Mouse (Mus musculus): ENCODE measurements around the gene Eddm3b. TPM values are rescaled to one million over a fixed set of nuclear protein-coding genes. Genes with fewer than 3 reads are reported as not detected.

The Eddm3b gene
- not detected in 2 replicates for polyA plus RNA-seq (2015; fragmentation: Nextera tagmentation; extraction: Ambion mirVana)

DNA sequence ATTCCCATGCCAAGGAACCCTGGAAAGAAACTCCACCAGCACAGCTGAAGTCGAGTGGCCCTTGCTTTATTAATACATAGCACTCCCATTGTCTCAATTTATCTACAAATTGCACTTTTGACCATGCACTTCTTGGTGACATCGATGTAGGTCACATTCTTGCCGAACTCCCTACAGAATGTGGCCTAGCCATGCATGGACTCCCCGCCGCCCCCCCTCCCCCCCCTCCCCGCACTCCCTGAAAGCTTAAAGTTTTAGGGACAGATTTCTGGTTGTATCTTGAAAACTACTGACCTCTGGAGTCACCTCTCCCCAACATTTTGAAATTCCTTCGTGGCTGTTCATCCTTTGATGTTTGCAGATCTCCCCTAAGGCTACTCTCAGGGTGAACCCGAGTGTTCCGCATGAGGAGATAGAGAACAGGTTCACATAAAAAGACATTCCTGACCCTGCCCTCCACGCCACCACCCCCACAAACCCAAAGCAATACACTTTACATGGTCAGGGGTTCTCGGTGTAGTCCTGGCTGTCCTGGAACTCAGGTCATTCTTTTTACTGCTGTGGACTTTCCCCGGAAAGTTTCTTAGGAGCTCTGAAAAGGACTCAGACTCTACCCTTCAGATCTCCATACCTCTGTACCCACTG, at the start of gene Eddm3b:
TSS of gene Eddm3b (plus strand) at position 511 of the 645 bp plus-strand sequence.
- no peak within 1 kb of the TSS for H3K27ac ChIP-seq (replicated peaks)
- WGBS = 62% methylated on average over 12 of the region's 12 CpGs
- H3K27me3 ChIP-seq (replicated peaks) = no peaks in the 10 kb centered on the region
- H3K4me3 ChIP-seq (replicated peaks) = no peak within 1 kb of the TSS
- no peak for ATAC-seq (ENCODE audit: low FRiP score)
- H3K36me3 ChIP-seq = no peaks in the 10 kb centered on the region
- H3K4me1 ChIP-seq = no peaks in the 10 kb centered on the region
- H3K4me2 ChIP-seq = no peak within 1 kb of the TSS
- no peaks in the 10 kb centered on the region for H3K9me3 ChIP-seq (replicated peaks)
- H3K9ac ChIP-seq (replicated peaks) = no peak within 1 kb of the TSS

- Histone ChIP-seq H3K27me3 (replicated peaks) (no peaks in the 10 kb centered on the region), H3K9ac (replicated peaks) (no peak overlapping the region), H3K9me3 (replicated peaks) (no peaks in the 10 kb centered on the region), H3K4me1 (peaks cover 14% of the 10 kb centered on the region), H3K4me3 (replicated peaks) (no peak overlapping the region), H3K27ac (replicated peaks) (no peak overlapping the region), H3K4me2 (no peak overlapping the region), H3K36me3 (no peaks in the 10 kb centered on the region)
- WGBS = 91% methylated on average over 5 of the region's 5 CpGs
- ATAC-seq (ENCODE audit: low FRiP score) = no peak
These were observed 45.3 kb upstream of the Eddm3b start for GRCm38 (mm10) chr14:51068956-51069355.

DNA sequence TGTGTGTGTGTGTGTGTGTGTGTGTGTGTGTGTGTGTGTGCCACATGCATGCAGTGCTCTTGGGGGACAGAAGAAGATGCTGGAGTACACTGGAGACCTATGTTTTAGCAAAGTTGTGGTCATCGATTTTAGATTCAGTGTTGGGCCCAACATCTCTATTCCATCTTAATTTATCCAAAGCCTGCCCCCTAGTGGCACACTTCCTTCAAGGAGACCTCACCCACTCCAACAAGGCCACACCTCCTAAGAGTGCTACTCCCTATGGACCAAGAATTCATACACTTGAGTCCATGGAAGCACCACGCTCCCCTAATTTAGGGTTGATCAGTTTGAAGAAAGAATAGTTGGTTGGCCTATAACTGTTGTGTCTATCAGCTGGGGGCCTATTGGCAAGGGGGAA, 44.6 kb upstream of the Eddm3b start:
- WGBS = 97% methylated on average over 2 of the region's 2 CpGs
- ATAC-seq (ENCODE audit: low FRiP score) = no peak
- Histone ChIP-seq H3K27ac (replicated peaks) (no peak overlapping the region), H3K36me3 (no peaks in the 10 kb centered on the region), H3K4me1 (peaks cover 14% of the 10 kb centered on the region), H3K4me2 (no peak overlapping the region), H3K4me3 (replicated peaks) (no peak overlapping the region), H3K27me3 (replicated peaks) (no peaks in the 10 kb centered on the region), H3K9ac (replicated peaks) (no peak overlapping the region), H3K9me3 (replicated peaks) (no peaks in the 10 kb centered on the region)

GRCm38 (mm10) chr14:51074335-51074734, 39.9 kb upstream of the Eddm3b start, which contains the start of gene Olfr750:
TSS of gene Olfr750 (minus strand) at chr14:51074435.
- no peaks in the 10 kb centered on the region for H3K36me3 ChIP-seq
- H3K4me3 ChIP-seq (replicated peaks) = no peak within 1 kb of the TSS
- 94% methylated on average over 3 of the region's 3 CpGs for WGBS
- H3K9ac ChIP-seq (replicated peaks) = no peak within 1 kb of the TSS
- H3K4me1 ChIP-seq = no peaks in the 10 kb centered on the region
- no peak within 1 kb of the TSS for H3K27ac ChIP-seq (replicated peaks)
- no peak for ATAC-seq (ENCODE audit: low FRiP score)
- H3K4me2 ChIP-seq = no peak within 1 kb of the TSS
- H3K9me3 ChIP-seq (replicated peaks) = no peaks in the 10 kb centered on the region
- H3K27me3 ChIP-seq (replicated peaks) = 0 out of 2 replicates have a peak, but pooled peaks cover 3% of the 10 kb centered on the region

DNA sequence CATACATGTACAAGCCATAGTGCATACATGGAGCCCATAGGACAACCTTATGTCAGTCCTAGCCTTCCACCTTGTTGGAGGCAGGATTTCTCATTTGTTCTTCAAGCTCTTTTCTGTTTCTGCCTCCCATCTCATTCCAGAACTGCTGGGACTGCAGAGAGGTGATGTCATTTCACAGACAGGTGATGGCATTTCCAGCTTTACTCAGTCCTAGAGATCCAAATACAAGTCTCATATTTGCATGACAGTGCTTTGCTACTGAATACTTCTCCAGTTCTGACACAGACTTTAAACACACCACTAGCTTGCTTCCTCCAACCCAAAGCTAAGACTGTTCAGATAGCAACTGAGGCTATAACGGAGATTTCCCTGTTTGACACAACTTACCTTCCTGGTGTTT, 35.0 kb upstream of the Eddm3b start:
- peaks cover 19% of the 10 kb centered on the region for H3K4me1 ChIP-seq
- no peak overlapping the region for H3K27ac ChIP-seq (replicated peaks)
- peaks cover 17% of the 10 kb centered on the region for H3K27me3 ChIP-seq (replicated peaks)
- ATAC-seq (ENCODE audit: low FRiP score) = no peak
- 90% methylated on average over 1 of the region's 1 CpGs for WGBS
- H3K36me3 ChIP-seq = no peaks in the 10 kb centered on the region
- no peak overlapping the region for H3K9ac ChIP-seq (replicated peaks)
- H3K4me2 ChIP-seq = no peak overlapping the region
- H3K4me3 ChIP-seq (replicated peaks) = no peak overlapping the region
- no peaks in the 10 kb centered on the region for H3K9me3 ChIP-seq (replicated peaks)

DNA sequence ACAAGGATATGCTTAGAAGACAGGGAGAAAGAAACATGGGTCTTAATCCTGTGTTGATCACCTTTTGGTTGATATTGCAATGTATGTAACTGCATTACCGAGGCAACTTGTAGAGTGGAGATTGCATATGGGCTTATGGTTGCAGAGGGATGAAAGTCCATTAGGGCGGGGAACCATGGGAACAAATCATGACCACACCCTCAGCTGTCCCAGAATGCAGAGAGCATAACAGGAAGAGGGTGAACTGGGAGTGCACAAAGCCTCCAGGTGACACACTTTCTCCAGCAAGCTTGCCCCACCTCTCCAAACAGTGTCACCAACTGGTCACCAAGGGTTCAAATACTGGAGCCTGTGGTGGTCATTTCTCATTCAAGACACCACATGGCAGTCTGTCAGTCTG, 33.2 kb upstream of the Eddm3b start:
- ATAC-seq (ENCODE audit: low FRiP score) = no peak
- no peak overlapping the region for H3K9ac ChIP-seq (replicated peaks)
- peaks cover 19% of the 10 kb centered on the region for H3K27me3 ChIP-seq (replicated peaks)
- WGBS = 95% methylated on average over 2 of the region's 2 CpGs
- no peaks in the 10 kb centered on the region for H3K36me3 ChIP-seq
- H3K4me1 ChIP-seq = peaks cover 19% of the 10 kb centered on the region
- no peaks in the 10 kb centered on the region for H3K9me3 ChIP-seq (replicated peaks)
- H3K4me3 ChIP-seq (replicated peaks) = no peak overlapping the region
- no peak overlapping the region for H3K27ac ChIP-seq (replicated peaks)
- no peak overlapping the region for H3K4me2 ChIP-seq

DNA sequence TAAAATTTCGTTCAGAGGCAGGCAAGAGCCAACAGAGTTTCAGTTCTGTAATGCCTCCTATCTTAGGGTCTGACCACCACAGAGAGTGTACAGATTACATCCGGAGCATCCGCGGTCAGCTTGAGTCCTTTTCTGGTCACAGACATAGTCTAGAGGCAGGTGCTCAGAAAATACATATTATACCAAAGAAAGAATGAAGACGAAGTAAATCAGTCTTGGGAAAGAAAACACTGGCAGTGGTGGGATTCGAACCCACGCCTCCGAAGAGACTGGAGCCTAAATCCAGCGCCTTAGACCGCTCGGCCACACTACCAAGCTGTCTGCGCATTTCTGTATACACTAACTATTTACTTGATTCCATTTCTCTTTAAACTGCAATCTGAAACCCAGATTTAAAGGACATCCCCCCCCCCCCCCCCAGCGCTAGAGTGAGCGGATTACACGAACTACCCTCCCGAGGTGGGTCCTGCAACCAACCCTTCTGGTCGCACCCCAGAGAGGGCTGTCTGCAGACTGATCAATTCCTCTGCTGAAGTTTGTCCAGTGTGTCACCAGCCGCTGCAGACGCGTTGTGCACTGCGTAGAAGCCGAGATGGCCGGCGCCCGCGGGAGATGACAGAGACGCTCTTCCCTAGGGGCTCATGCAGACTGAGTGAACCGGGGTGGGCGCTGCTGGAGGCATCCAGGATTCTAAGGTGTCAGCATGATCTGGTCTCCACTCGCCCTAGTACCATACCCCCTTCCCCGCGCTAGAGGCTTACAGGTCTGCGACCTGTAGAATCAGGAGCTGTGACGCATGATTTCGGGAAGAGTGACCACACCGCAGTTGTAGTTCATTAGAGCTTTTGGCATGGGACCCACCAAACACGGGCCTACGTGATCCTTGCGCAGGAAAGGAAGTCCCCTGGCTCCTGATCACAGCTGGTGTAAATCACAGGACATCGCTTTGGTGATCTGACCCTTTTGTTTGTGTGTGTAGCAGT, 31.3 kb upstream of the Eddm3b start:
- ATAC-seq (ENCODE audit: low FRiP score) = peak; percentile 74
- H3K36me3 ChIP-seq = no peaks in the 10 kb centered on the region
- WGBS = 2% methylated on average over 40 of the region's 40 CpGs

GRCm38 (mm10) chr14:51083805-51084204, 30.4 kb upstream of the Eddm3b start:
- 14% methylated on average over 7 of the region's 7 CpGs for WGBS
- no peak for ATAC-seq (ENCODE audit: low FRiP score)
- Histone ChIP-seq H3K4me2 (peak overlapping the region; percentile 87), H3K27ac (replicated peaks) (no peak overlapping the region), H3K9me3 (replicated peaks) (no peaks in the 10 kb centered on the region), H3K4me1 (peaks cover 24% of the 10 kb centered on the region), H3K4me3 (replicated peaks) (peak overlapping the region; percentile 51), H3K9ac (replicated peaks) (no peak overlapping the region), H3K27me3 (replicated peaks) (peaks cover 19% of the 10 kb centered on the region), H3K36me3 (no peaks in the 10 kb centered on the region)

More for the DNA sequence above, 31.3 kb upstream of the Eddm3b start:
- no peak overlapping the region for H3K27ac ChIP-seq (replicated peaks)
- no peaks in the 10 kb centered on the region for H3K9me3 ChIP-seq (replicated peaks)
- H3K9ac ChIP-seq (replicated peaks) = peak overlapping the region; percentile 37
- peak overlapping the region; percentile 87 for H3K4me2 ChIP-seq
- peak overlapping the region; percentile 51 for H3K4me3 ChIP-seq (replicated peaks)
- peaks cover 19% of the 10 kb centered on the region for H3K27me3 ChIP-seq (replicated peaks)
- H3K4me1 ChIP-seq = peaks cover 21% of the 10 kb centered on the region

GRCm38 (mm10) chr14:51085086-51085485, 29.1 kb upstream of the Eddm3b start:
- H3K4me1 ChIP-seq = peaks cover 25% of the 10 kb centered on the region
- no peak for ATAC-seq (ENCODE audit: low FRiP score)
- H3K36me3 ChIP-seq = no peaks in the 10 kb centered on the region
- H3K9me3 ChIP-seq (replicated peaks) = no peaks in the 10 kb centered on the region
- H3K4me3 ChIP-seq (replicated peaks) = no peak overlapping the region
- 81% methylated on average over 2 of the region's 2 CpGs for WGBS
- no peak overlapping the region for H3K4me2 ChIP-seq
- H3K9ac ChIP-seq (replicated peaks) = no peak overlapping the region
- no peak overlapping the region for H3K27ac ChIP-seq (replicated peaks)
- peaks cover 19% of the 10 kb centered on the region for H3K27me3 ChIP-seq (replicated peaks)

DNA sequence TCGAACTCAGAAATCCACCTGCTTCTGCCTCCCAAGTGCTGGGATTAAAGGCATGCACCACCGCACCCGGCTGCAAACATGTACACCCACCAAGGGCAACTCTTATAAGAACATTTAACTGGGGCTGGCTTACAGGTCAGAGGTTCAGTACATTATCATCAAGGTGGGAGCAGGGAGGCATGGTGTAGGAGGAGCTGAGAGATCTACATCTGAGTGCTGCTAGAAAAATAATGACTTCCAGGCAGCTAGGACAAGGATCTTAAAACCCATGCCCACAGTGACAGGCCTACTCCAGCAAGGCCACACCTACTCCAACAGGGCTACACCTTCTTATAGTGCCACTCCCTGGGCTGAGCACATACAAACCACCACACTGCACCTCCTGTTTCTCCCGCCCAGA, 28.3 kb upstream of the Eddm3b start:
- peaks cover 25% of the 10 kb centered on the region for H3K4me1 ChIP-seq
- WGBS = 79% methylated on average over 4 of the region's 4 CpGs
- no peak overlapping the region for H3K4me3 ChIP-seq (replicated peaks)
- no peak overlapping the region for H3K9ac ChIP-seq (replicated peaks)
- no peak for ATAC-seq (ENCODE audit: low FRiP score)
- H3K27ac ChIP-seq (replicated peaks) = no peak overlapping the region
- no peak overlapping the region for H3K4me2 ChIP-seq
- no peaks in the 10 kb centered on the region for H3K36me3 ChIP-seq
- no peaks in the 10 kb centered on the region for H3K9me3 ChIP-seq (replicated peaks)
- H3K27me3 ChIP-seq (replicated peaks) = peaks cover 19% of the 10 kb centered on the region

DNA sequence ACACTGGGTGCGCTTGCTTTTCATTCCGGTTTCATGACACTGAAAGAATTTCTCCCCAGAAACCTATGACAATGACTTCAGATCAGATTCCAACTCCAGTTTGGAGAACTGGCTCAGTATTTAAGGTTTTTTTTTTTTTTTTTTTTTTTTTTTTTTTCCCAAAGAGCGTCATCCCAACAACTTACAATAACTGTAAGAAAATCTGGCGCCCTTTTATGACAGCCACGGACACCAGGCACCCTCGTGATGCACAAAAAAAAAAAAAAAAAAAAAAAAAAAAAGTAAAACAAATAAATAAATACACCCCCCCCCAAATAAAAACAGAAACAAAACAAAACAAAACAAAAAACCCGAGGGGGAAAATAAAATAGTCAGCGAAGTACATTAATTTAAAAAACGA, 26.5 kb upstream of the Eddm3b start:
- Histone ChIP-seq H3K27ac (replicated peaks) (peak overlapping the region; percentile 15; the same call in 1 of the 2 replicates), H3K27me3 (replicated peaks) (peaks cover 11% of the 10 kb centered on the region), H3K36me3 (no peaks in the 10 kb centered on the region), H3K4me2 (peak overlapping the region; percentile 85), H3K9me3 (replicated peaks) (no peaks in the 10 kb centered on the region), H3K4me1 (peaks cover 32% of the 10 kb centered on the region), H3K4me3 (replicated peaks) (peak overlapping the region; percentile 79), H3K9ac (replicated peaks) (peak overlapping the region; percentile 67; the same call in 1 of the 2 replicates)
- WGBS = 13% methylated on average over 9 of the region's 9 CpGs
- no peak for ATAC-seq (ENCODE audit: low FRiP score)

Measured in neural tube, embryonic 15.5 days (tissue).